Mouse (Mus musculus) layer of hippocampus, postnatal 36 days (tissue): ENCODE data around the gene Gm27021. TPM values are rescaled to one million over a fixed set of nuclear protein-coding genes. Genes with fewer than 3 reads are reported as not detected.

Experiments
- DNase-seq, 2 experiments: peaks; one replicate each; pipeline ENCODE4 v3.0.0; 2022
- total RNA-seq, 2 experiments: library from RNA; stranded (reverse); gene quantifications; 2 replicates each; pipeline ENCODE4 v1.2.3; 2021

Gene Gm27021
- total RNA-seq, 2 experiments from 2014 or later: not detected

GRCm38 (mm10) chr8:120634329-120634839 is 33.5 kb downstream of the Gm27021 start:
- peak; percentile 48 for DNase-seq

- no peak for DNase-seq
Measured at GRCm38 (mm10) chr8:120633665-120634271, 34.1 kb downstream of the Gm27021 start.

GRCm38 (mm10) chr8:120632969-120633664 is 34.8 kb downstream of the Gm27021 start:
- no peak for DNase-seq

- no peak for DNase-seq
Measured at GRCm38 (mm10) chr8:120631441-120632375, 36.2 kb downstream of the Gm27021 start.

- no peak for DNase-seq
Measured at GRCm38 (mm10) chr8:120630848-120631247, 37.0 kb downstream of the Gm27021 start.

- no peak for DNase-seq
Measured at GRCm38 (mm10) chr8:120630031-120630430, 37.8 kb downstream of the Gm27021 start.

- DNase-seq: peak in 1 of 2 experiments; percentile 61
Measured at GRCm38 (mm10) chr8:120627298-120627697, 40.6 kb downstream of the Gm27021 start.

- DNase-seq: no peak
Measured at GRCm38 (mm10) chr8:120626461-120626860, 41.4 kb downstream of the Gm27021 start.

- no peak for DNase-seq
Measured at GRCm38 (mm10) chr8:120623608-120624007, 44.3 kb downstream of the Gm27021 start.

GRCm38 (mm10) chr8:120622161-120622560 is 45.7 kb downstream of the Gm27021 start:
- DNase-seq: no peak

GRCm38 (mm10) chr8:120620441-120620840 is 47.4 kb downstream of the Gm27021 start:
- no peak for DNase-seq

- peak; percentile 51 to 61 for DNase-seq
Measured at GRCm38 (mm10) chr8:120619235-120620180, 48.4 kb downstream of the Gm27021 start.

- DNase-seq: peak; percentile 73 to 75
Measured at GRCm38 (mm10) chr8:120618110-120618509, 49.8 kb downstream of the Gm27021 start.

GRCm38 (mm10) chr8:120616663-120617626 is 50.9 kb downstream of the Gm27021 start:
- DNase-seq: no peak

GRCm38 (mm10) chr8:120614491-120614890 is 53.4 kb downstream of the Gm27021 start:
- DNase-seq: no peak

GRCm38 (mm10) chr8:120610824-120611223 is 57.1 kb downstream of the Gm27021 start:
- DNase-seq: no peak

GRCm38 (mm10) chr8:120607885-120608284 is 60.0 kb downstream of the Gm27021 start:
- peak; percentile 74 to 81 for DNase-seq

- no peak for DNase-seq
Measured at GRCm38 (mm10) chr8:120607460-120607859, 60.4 kb downstream of the Gm27021 start.

- DNase-seq: no peak
Measured at GRCm38 (mm10) chr8:120602672-120603071, 65.2 kb downstream of the Gm27021 start.

- peak; percentile 71 to 76 for DNase-seq
Measured at GRCm38 (mm10) chr8:120599504-120599903, 68.4 kb downstream of the Gm27021 start.
